Mouse (Mus musculus) lung, embryonic 14.5 days (tissue): ENCODE data around the gene Ywhae. TPM values are rescaled to one million over a fixed set of nuclear protein-coding genes. Genes with fewer than 3 reads are reported as not detected.
A peak's percentile ranks its signal among the peaks of the same experiment; 100 is the strongest.

Experiments used
- ATAC-seq: fragments of 200-750 bp; cut with Nextera tagmentation; 2 replicates; pipeline ENCODE4 v1.8.0; 2017; ENCODE audit warnings: mild to moderate bottlenecking, moderate TSS enrichment, moderate library complexity; ENCODE audit not compliant: insufficient read depth
- DNase-seq: peaks from one replicate; pipeline ENCODE4 v3.0.0-alpha.2; 2015
- H3K27ac ChIP-seq: fragments of 300-500 bp; sonication (generic); 2 replicates; pipeline ENCODE4 v1.5.1; 2014; ENCODE audit warnings: low read depth, mild to moderate bottlenecking, moderate library complexity
- H3K27me3 ChIP-seq: fragments of 300-500 bp; sonication (generic); 2 replicates; pipeline ENCODE4 v1.6.1; 2014; ENCODE audit warnings: low read length, control low read depth; ENCODE audit not compliant: insufficient read depth
- H3K36me3 ChIP-seq: fragments of 300-500 bp; sonication (generic); 2 replicates; pipeline ENCODE4 v1.6.1; 2014; ENCODE audit warnings: control low read depth; ENCODE audit not compliant: insufficient read depth
- H3K4me1 ChIP-seq: fragments of 300-500 bp; sonication (generic); 2 replicates; pipeline ENCODE4 v1.6.1; 2014; ENCODE audit warnings: antibody characterized with exemption, control low read depth; ENCODE audit not compliant: insufficient read depth
- H3K4me2 ChIP-seq: fragments of 300-500 bp; sonication (generic); 2 replicates; pipeline ENCODE4 v1.6.1; 2014; ENCODE audit warnings: mild to moderate bottlenecking
- H3K4me3 ChIP-seq: fragments of 300-500 bp; sonication (generic); 2 replicates; pipeline ENCODE4 v1.5.1; 2014; ENCODE audit warnings: low read depth, low read length
- H3K9ac ChIP-seq: fragments of 300-500 bp; sonication (generic); 2 replicates; pipeline ENCODE4 v1.6.1; 2014
- H3K9me3 ChIP-seq: fragments of 300-500 bp; sonication (generic); 2 replicates; pipeline ENCODE4 v1.6.1; 2016; ENCODE audit warnings: low read depth, low read length, control low read depth
- CTCF ChIP-seq: IDR thresholded peaks from 2 replicates; pipeline ENCODE4 v1.5.1; 2016; ENCODE audit warnings: antibody characterized with exemption, low read depth
- WGBS: fragments of 180-500 bp; shearing (Covaris S2); extraction: QIAGEN DNeasy Blood & Tissue Kit; methylation state at CpG from one replicate; pipeline ENCODE4 v1.1.7; 2014; 5-methylcytosine and 5-hydroxymethylcytosine counted together
- polyA plus RNA-seq: library from polyadenylated mRNA; unstranded; fragments of >200 nt; fragmentation: Nextera tagmentation; extraction: Ambion mirVana; gene quantifications from 2 replicates; pipeline ENCODE4 v1.2.1, GENCODE M21; 2014

Gene Ywhae
- polyA plus RNA-seq, 1 experiment from 2014 or later = 1,066 TPM

GRCm38 (mm10) chr11:75768091-75768989 lies 35.7 kb downstream of the Ywhae start:
- H3K4me3 ChIP-seq = no peak overlapping the region
- H3K9ac ChIP-seq = no peak overlapping the region
- H3K36me3 ChIP-seq = peaks cover 45% of the 10 kb centered on the region
- 40% methylated on average over 6 of the region's 6 CpGs for WGBS
- ATAC-seq (peak; percentile 7; the same call in 1 of the 2 replicates), DNase-seq (no peak)
- no peaks in the 10 kb centered on the region for H3K4me1 ChIP-seq
- no peak for TF ChIP-seq CTCF
- H3K4me2 ChIP-seq = peak overlapping the region; percentile 43
- H3K27me3 ChIP-seq = no peaks in the 10 kb centered on the region
- no peaks in the 10 kb centered on the region for H3K9me3 ChIP-seq
- H3K27ac ChIP-seq = 0 out of 2 replicates have a peak overlapping the region, but pooled peaks have one; percentile 15

- Histone ChIP-seq H3K9ac (no peak overlapping the region), H3K36me3 (peaks cover 38% of the 10 kb centered on the region), H3K27ac (0 out of 2 replicates have a peak overlapping the region, but pooled peaks have one; percentile 15), H3K4me3 (no peak overlapping the region), H3K27me3 (no peaks in the 10 kb centered on the region), H3K4me1 (no peaks in the 10 kb centered on the region), H3K4me2 (peak overlapping the region; percentile 43), H3K9me3 (no peaks in the 10 kb centered on the region)
- under 1% methylated on average over 23 of the region's 23 CpGs for WGBS
- ATAC-seq = peak; percentile 91
- peak; percentile 85 for TF ChIP-seq CTCF
- peak; percentile 93 for DNase-seq
Observed at GRCm38 (mm10) chr11:75769206-75769605, 36.5 kb downstream of the Ywhae start.

- DNase-seq (no peak), ATAC-seq (no peak)
- no peak for TF ChIP-seq CTCF
- no peak overlapping the region for H3K4me2 ChIP-seq
- H3K4me1 ChIP-seq = no peaks in the 10 kb centered on the region
- H3K36me3 ChIP-seq = peaks cover 4% of the 10 kb centered on the region; the same call in 1 of the 2 replicates
- H3K9ac ChIP-seq = no peak overlapping the region
- H3K9me3 ChIP-seq = no peaks in the 10 kb centered on the region
- no peak overlapping the region for H3K4me3 ChIP-seq
- no peak overlapping the region for H3K27ac ChIP-seq
- 72% methylated on average over 5 of the region's 5 CpGs for WGBS
- no peaks in the 10 kb centered on the region for H3K27me3 ChIP-seq
Observed at GRCm38 (mm10) chr11:75772562-75772961, 39.9 kb downstream of the Ywhae start.

GRCm38 (mm10) chr11:75775919-75776318 lies 43.2 kb downstream of the Ywhae start:
- Histone ChIP-seq H3K4me1 (no peaks in the 10 kb centered on the region), H3K4me3 (no peak overlapping the region), H3K27me3 (no peaks in the 10 kb centered on the region), H3K9me3 (no peaks in the 10 kb centered on the region), H3K9ac (no peak overlapping the region), H3K4me2 (no peak overlapping the region), H3K27ac (no peak overlapping the region), H3K36me3 (no peaks in the 10 kb centered on the region)
- 79% methylated on average over 1 of the region's 1 CpGs for WGBS
- ATAC-seq = no peak
- peak; percentile 33 for TF ChIP-seq CTCF
- peak; percentile 30 for DNase-seq

DNA sequence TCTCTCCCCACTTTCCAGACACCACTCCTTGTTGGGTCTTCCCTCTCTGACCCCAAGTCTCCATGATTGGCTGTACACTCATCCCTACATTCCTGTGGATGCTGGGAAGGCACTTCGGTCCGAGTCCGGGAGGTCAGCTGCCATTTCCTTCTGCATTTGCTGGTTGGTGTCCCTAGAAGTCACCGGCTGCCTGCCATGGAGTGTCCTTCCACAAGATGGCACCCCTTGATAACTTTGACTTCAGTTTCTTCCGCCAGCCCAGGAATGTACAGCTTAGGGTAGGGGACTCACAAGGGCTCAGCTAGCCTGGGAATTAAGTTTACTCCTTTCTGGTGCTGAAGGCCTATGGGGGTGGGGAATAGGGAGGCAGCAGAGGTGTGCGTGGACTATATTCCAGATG lies 49.2 kb downstream of the Ywhae start:
- Histone ChIP-seq H3K9ac (no peak overlapping the region), H3K36me3 (no peaks in the 10 kb centered on the region), H3K4me2 (no peak overlapping the region), H3K27me3 (no peaks in the 10 kb centered on the region), H3K4me1 (no peaks in the 10 kb centered on the region), H3K4me3 (no peak overlapping the region), H3K9me3 (no peaks in the 10 kb centered on the region), H3K27ac (no peak overlapping the region)
- peak; percentile 96 for TF ChIP-seq CTCF
- 20% methylated on average over 6 of the region's 6 CpGs for WGBS
- ATAC-seq (peak; percentile 56; the same call in 1 of the 2 replicates), DNase-seq (peak; percentile 90)

DNA sequence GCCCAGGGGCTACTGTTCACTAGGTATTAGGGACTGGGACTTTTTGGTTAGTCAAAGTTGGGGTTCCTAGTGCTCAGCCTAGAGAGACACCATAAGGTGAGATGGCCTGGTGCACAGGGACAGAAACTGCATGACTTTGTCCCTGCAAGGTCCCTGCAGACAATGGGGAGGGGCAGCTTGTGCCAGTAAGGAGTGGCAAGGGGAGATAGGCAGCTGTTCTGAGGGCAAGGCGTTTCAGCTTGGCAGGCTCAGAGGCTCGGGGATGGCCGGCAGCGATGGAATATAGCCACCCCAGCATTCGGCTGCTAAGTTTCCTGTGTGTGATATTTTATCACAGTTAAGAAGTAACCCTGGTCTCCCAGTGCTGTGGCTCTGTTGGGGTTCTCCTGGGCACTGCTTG lies 51.1 kb downstream of the Ywhae start:
- Histone ChIP-seq H3K9me3 (no peaks in the 10 kb centered on the region), H3K9ac (no peak overlapping the region), H3K4me2 (no peak overlapping the region), H3K27ac (no peak overlapping the region), H3K4me1 (no peaks in the 10 kb centered on the region), H3K27me3 (no peaks in the 10 kb centered on the region), H3K36me3 (no peaks in the 10 kb centered on the region), H3K4me3 (no peak overlapping the region)
- no peak for TF ChIP-seq CTCF
- no peak for ATAC-seq
- no peak for DNase-seq
- 76% methylated on average over 5 of the region's 5 CpGs for WGBS

DNA sequence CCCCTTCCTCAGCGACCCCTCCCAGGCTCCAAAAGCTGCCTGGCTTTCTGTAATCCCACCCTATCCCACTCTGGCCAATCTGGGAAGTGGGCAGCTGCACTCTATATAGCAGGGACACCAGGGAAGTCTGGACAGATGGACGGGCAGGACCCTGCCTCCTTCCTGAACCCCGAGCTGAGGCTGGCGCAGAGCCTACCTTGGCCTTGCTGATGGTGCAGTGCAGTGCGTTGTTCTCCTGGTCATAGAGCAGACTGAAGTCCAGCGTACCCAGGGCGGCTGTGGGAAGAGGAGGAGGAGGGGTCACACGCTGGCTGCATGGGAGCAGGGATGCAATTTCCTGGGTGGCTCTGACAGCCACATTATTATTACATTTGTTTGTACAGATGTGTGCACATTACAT lies 53.2 kb downstream of the Ywhae start:
- DNase-seq (no peak), ATAC-seq (no peak)
- Histone ChIP-seq H3K36me3 (no peaks in the 10 kb centered on the region), H3K27me3 (no peaks in the 10 kb centered on the region), H3K9ac (no peak overlapping the region), H3K4me1 (no peaks in the 10 kb centered on the region), H3K4me2 (no peak overlapping the region), H3K27ac (no peak overlapping the region), H3K9me3 (no peaks in the 10 kb centered on the region), H3K4me3 (no peak overlapping the region)
- no peak for TF ChIP-seq CTCF
- 67% methylated on average over 8 of the region's 8 CpGs for WGBS
